Mouse (Mus musculus): Measurements from ENCODE around the gene Nit2.

The Nit2 gene

GRCm38 (mm10) chr16:57163694-57164093 is 3.4 kb downstream of the Nit2 start:
- DNase-seq (ENCODE audit: low read depth, low spot score) = no peak

- no peak for DNase-seq (ENCODE audit: low read depth, low spot score)
Observed at GRCm38 (mm10) chr16:57162841-57163240, 4.3 kb downstream of the Nit2 start.

GRCm38 (mm10) chr16:57159835-57160234 is 7.3 kb downstream of the Nit2 start:
- no peak for DNase-seq (ENCODE audit: low read depth, low spot score)

- no peak for DNase-seq (ENCODE audit: low read depth, low spot score)
Observed at GRCm38 (mm10) chr16:57157728-57158127, 9.4 kb downstream of the Nit2 start.

- DNase-seq (ENCODE audit: low read depth, low spot score) = no peak
Observed at GRCm38 (mm10) chr16:57157076-57157475, 10.1 kb downstream of the Nit2 start.

GRCm38 (mm10) chr16:57155899-57156298 is 11.2 kb downstream of the Nit2 start:
- DNase-seq (ENCODE audit: low read depth, low spot score) = no peak

- no peak for DNase-seq (ENCODE audit: low read depth, low spot score)
Observed at GRCm38 (mm10) chr16:57151437-57151836, 15.7 kb downstream of the Nit2 start.

- DNase-seq (ENCODE audit: low read depth, low spot score) = no peak
Observed at GRCm38 (mm10) chr16:57144741-57145140, 22.4 kb downstream of the Nit2 start.

- DNase-seq (ENCODE audit: low read depth, low spot score) = no peak
Observed at GRCm38 (mm10) chr16:57133611-57134010, 33.5 kb downstream of the Nit2 start.

GRCm38 (mm10) chr16:57132326-57132725 is 34.8 kb downstream of the Nit2 start:
- no peak for DNase-seq (ENCODE audit: low read depth, low spot score)

- no peak for DNase-seq (ENCODE audit: low read depth, low spot score)
Observed at GRCm38 (mm10) chr16:57131544-57131943, 35.6 kb downstream of the Nit2 start.

GRCm38 (mm10) chr16:57130752-57131400 is 36.3 kb downstream of the Nit2 start:
- no peak for DNase-seq (ENCODE audit: low read depth, low spot score)

GRCm38 (mm10) chr16:57127825-57128224 is 39.3 kb downstream of the Nit2 start:
- DNase-seq (ENCODE audit: low read depth, low spot score) = no peak

GRCm38 (mm10) chr16:57126268-57126667 is 40.9 kb downstream of the Nit2 start:
- DNase-seq (ENCODE audit: low read depth, low spot score) = no peak

- no peak for DNase-seq (ENCODE audit: low read depth, low spot score)
Observed at GRCm38 (mm10) chr16:57122682-57123445, 44.3 kb downstream of the Nit2 start.

GRCm38 (mm10) chr16:57121816-57122415 is 45.2 kb downstream of the Nit2 start:
- DNase-seq (ENCODE audit: low read depth, low spot score) = no peak

- DNase-seq (ENCODE audit: low read depth, low spot score) = peak; percentile 94
Observed at GRCm38 (mm10) chr16:57120913-57121815, 46.0 kb downstream of the Nit2 start, which contains the start of gene Tomm70a. Tomm70a (plus strand) TSS chr16:57121703.

- DNase-seq (ENCODE audit: low read depth, low spot score) = no peak
Observed at GRCm38 (mm10) chr16:57117562-57117961, 49.6 kb downstream of the Nit2 start.

- peak; percentile 26 for DNase-seq (ENCODE audit: low read depth, low spot score)
Observed at GRCm38 (mm10) chr16:57116066-57116465, 51.1 kb downstream of the Nit2 start.

Data from CD4-positive helper T cell, adult 2 months (primary cell).